Mouse (Mus musculus): ENCODE data around the gene Rbm43. TPM values are rescaled to one million over a fixed set of nuclear protein-coding genes. Genes with fewer than 3 reads are reported as not detected.
"Not testable (repeated sequence)": the region's sequence is repeated elsewhere in the genome, so short reads cannot be mapped to it uniquely, and the experiment has no call there.

The Rbm43 gene
- total and polyA plus RNA-seq, 2 experiments = 2.3 to 6.1 TPM

- DNase-seq (ENCODE audit: extremely low read depth, low read depth, low spot score) = no peak
- 95% methylated on average over 2 of the region's 2 CpGs for WGBS
- no peak overlapping the region for H3K27ac ChIP-seq (replicated peaks; ENCODE audit: insufficient read depth, low read depth, low read length)
Observed at GRCm38 (mm10) chr2:51911864-51912263, 23.1 kb downstream of the Rbm43 start.

GRCm38 (mm10) chr2:51907538-51908110 is 27.3 kb downstream of the Rbm43 start:
- 79% methylated on average over 4 of the region's 4 CpGs for WGBS

More at GRCm38 (mm10) chr2:51911864-51912263, 23.1 kb downstream of the Rbm43 start:
- no peaks in the 10 kb centered on the region for H3K27me3 ChIP-seq (ENCODE audit: control insufficient read depth, insufficient read depth, low read length)
- H3K4me1 ChIP-seq (ENCODE audit: control insufficient read depth, insufficient read depth, low read length) = no peaks in the 10 kb centered on the region
- TF ChIP-seq CTCF (IDR thresholded peaks at IDR 0.05; ENCODE audit: low read depth, low read length) (no peak), POLR2A (IDR thresholded peaks at IDR 0.05; ENCODE audit: extremely low read depth, insufficient read depth, low read length) (no peak)
- no peaks in the 10 kb centered on the region for H3K79me2 ChIP-seq (ENCODE audit: control insufficient read depth, insufficient read depth, low read length)
- H3K9ac ChIP-seq (ENCODE audit: low read depth, low read length) = no peak overlapping the region
- no peaks in the 10 kb centered on the region for H3K36me3 ChIP-seq (ENCODE audit: control insufficient read depth, insufficient read depth, low read length)
- H3K4me3 ChIP-seq (ENCODE audit: insufficient read depth, low read depth, low read length) = no peak overlapping the region

GRCm38 (mm10) chr2:51905637-51906036 is 29.3 kb downstream of the Rbm43 start:
- no peak overlapping the region for H3K4me3 ChIP-seq (ENCODE audit: insufficient read depth, low read depth, low read length)
- TF ChIP-seq CTCF (IDR thresholded peaks at IDR 0.05; ENCODE audit: low read depth, low read length) (no peak), POLR2A (IDR thresholded peaks at IDR 0.05; ENCODE audit: extremely low read depth, insufficient read depth, low read length) (no peak)
- no peak for DNase-seq (ENCODE audit: extremely low read depth, low read depth, low spot score)
- no peaks in the 10 kb centered on the region for H3K36me3 ChIP-seq (ENCODE audit: control insufficient read depth, insufficient read depth, low read length)
- no peak overlapping the region for H3K9ac ChIP-seq (ENCODE audit: low read depth, low read length)
- no peaks in the 10 kb centered on the region for H3K4me1 ChIP-seq (ENCODE audit: control insufficient read depth, insufficient read depth, low read length)
- no peaks in the 10 kb centered on the region for H3K27me3 ChIP-seq (ENCODE audit: control insufficient read depth, insufficient read depth, low read length)
- no peaks in the 10 kb centered on the region for H3K79me2 ChIP-seq (ENCODE audit: control insufficient read depth, insufficient read depth, low read length)
- 90% methylated on average over 8 of the region's 8 CpGs for WGBS
- no peak overlapping the region for H3K27ac ChIP-seq (replicated peaks; ENCODE audit: insufficient read depth, low read depth, low read length)

More at GRCm38 (mm10) chr2:51907538-51908110, 27.3 kb downstream of the Rbm43 start:
- Histone ChIP-seq H3K4me3 (ENCODE audit: insufficient read depth, low read depth, low read length) (no peak overlapping the region), H3K27me3 (ENCODE audit: control insufficient read depth, insufficient read depth, low read length) (no peaks in the 10 kb centered on the region), H3K9ac (ENCODE audit: low read depth, low read length) (no peak overlapping the region), H3K79me2 (ENCODE audit: control insufficient read depth, insufficient read depth, low read length) (no peaks in the 10 kb centered on the region), H3K36me3 (ENCODE audit: control insufficient read depth, insufficient read depth, low read length) (no peaks in the 10 kb centered on the region), H3K4me1 (ENCODE audit: control insufficient read depth, insufficient read depth, low read length) (no peaks in the 10 kb centered on the region), H3K27ac (replicated peaks; ENCODE audit: insufficient read depth, low read depth, low read length) (no peak overlapping the region)
- DNase-seq (ENCODE audit: extremely low read depth, low read depth, low spot score) = no peak
- TF ChIP-seq POLR2A (IDR thresholded peaks at IDR 0.05; ENCODE audit: extremely low read depth, insufficient read depth, low read length) (no peak), CTCF (IDR thresholded peaks at IDR 0.05; ENCODE audit: low read depth, low read length) (no peak)

- TF ChIP-seq CTCF (IDR thresholded peaks at IDR 0.05; ENCODE audit: low read depth, low read length) (no peak), POLR2A (IDR thresholded peaks at IDR 0.05; ENCODE audit: extremely low read depth, insufficient read depth, low read length) (no peak)
- 87% methylated on average over 12 of the region's 12 CpGs for WGBS
- no peaks in the 10 kb centered on the region for H3K79me2 ChIP-seq (ENCODE audit: control insufficient read depth, insufficient read depth, low read length)
- DNase-seq (ENCODE audit: extremely low read depth, low read depth, low spot score) = no peak
- no peak overlapping the region for H3K27ac ChIP-seq (replicated peaks; ENCODE audit: insufficient read depth, low read depth, low read length)
- H3K36me3 ChIP-seq (ENCODE audit: control insufficient read depth, insufficient read depth, low read length) = no peaks in the 10 kb centered on the region
- no peak overlapping the region for H3K4me3 ChIP-seq (ENCODE audit: insufficient read depth, low read depth, low read length)
- no peak overlapping the region for H3K9ac ChIP-seq (ENCODE audit: low read depth, low read length)
- H3K27me3 ChIP-seq (ENCODE audit: control insufficient read depth, insufficient read depth, low read length) = 0 out of 2 replicates have a peak, but pooled peaks cover 4% of the 10 kb centered on the region
- H3K4me1 ChIP-seq (ENCODE audit: control insufficient read depth, insufficient read depth, low read length) = no peaks in the 10 kb centered on the region
Observed at GRCm38 (mm10) chr2:51892411-51892901, 42.5 kb downstream of the Rbm43 start.

- TF ChIP-seq POLR2A (IDR thresholded peaks at IDR 0.05; ENCODE audit: extremely low read depth, insufficient read depth, low read length) (no peak), CTCF (IDR thresholded peaks at IDR 0.05; ENCODE audit: low read depth, low read length) (no peak)
- WGBS = 92% methylated on average over 4 of the region's 4 CpGs
- H3K4me1 ChIP-seq (ENCODE audit: control insufficient read depth, insufficient read depth, low read length) = no peaks in the 10 kb centered on the region
- no peaks in the 10 kb centered on the region for H3K27me3 ChIP-seq (ENCODE audit: control insufficient read depth, insufficient read depth, low read length)
- DNase-seq (ENCODE audit: extremely low read depth, low read depth, low spot score) = no peak
- H3K79me2 ChIP-seq (ENCODE audit: control insufficient read depth, insufficient read depth, low read length) = no peaks in the 10 kb centered on the region
- H3K4me3 ChIP-seq (ENCODE audit: insufficient read depth, low read depth, low read length) = no peak overlapping the region
- H3K27ac ChIP-seq (replicated peaks; ENCODE audit: insufficient read depth, low read depth, low read length) = no peak overlapping the region
- no peak overlapping the region for H3K9ac ChIP-seq (ENCODE audit: low read depth, low read length)
- no peaks in the 10 kb centered on the region for H3K36me3 ChIP-seq (ENCODE audit: control insufficient read depth, insufficient read depth, low read length)
Observed at GRCm38 (mm10) chr2:51890961-51891360, 44.0 kb downstream of the Rbm43 start.

GRCm38 (mm10) chr2:51890139-51890538 is 44.8 kb downstream of the Rbm43 start:
- H3K9ac ChIP-seq (ENCODE audit: low read depth, low read length); H3K79me2 ChIP-seq (ENCODE audit: control insufficient read depth, insufficient read depth, low read length); DNase-seq (ENCODE audit: extremely low read depth, low read depth, low spot score); H3K4me3 ChIP-seq (ENCODE audit: insufficient read depth, low read depth, low read length); H3K36me3 ChIP-seq (ENCODE audit: control insufficient read depth, insufficient read depth, low read length); H3K27ac ChIP-seq (replicated peaks; ENCODE audit: insufficient read depth, low read depth, low read length); H3K4me1 ChIP-seq (ENCODE audit: control insufficient read depth, insufficient read depth, low read length); H3K27me3 ChIP-seq (ENCODE audit: control insufficient read depth, insufficient read depth, low read length): not testable (repeated sequence)
- WGBS = 97% methylated on average over 12 of the region's 26 CpGs
